Mouse (Mus musculus) cerebellum, adult 9-11 months (tissue): ENCODE data around the gene Pcid2.

ENCODE experiments used
- DNase-seq: peaks from one replicate; pipeline ENCODE4 v3.0.0; 2022

The Pcid2 gene

DNA sequence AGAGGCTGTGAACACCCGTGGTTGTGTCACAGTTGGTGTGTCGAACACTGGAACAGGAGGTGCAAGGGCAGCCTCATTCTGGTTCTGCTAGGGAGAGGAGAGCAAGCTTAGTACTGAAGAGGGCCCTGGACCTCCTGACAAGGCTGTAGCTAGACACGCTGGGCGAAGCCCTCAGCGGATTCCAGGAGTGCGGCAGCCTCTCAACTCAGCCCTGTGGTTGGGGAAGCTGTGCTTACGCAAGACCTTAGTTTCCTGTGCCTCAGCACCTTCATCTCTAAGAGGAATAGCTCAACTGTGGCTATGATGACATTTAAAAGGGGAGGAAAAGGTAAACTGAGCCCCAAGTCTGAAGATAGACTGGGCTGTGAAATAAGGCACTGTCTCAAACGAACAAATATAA, 30.2 kb downstream of the Pcid2 start:
- no peak for DNase-seq

- no peak for DNase-seq
These were observed 32.0 kb downstream of the Pcid2 start for GRCm38 (mm10) chr8:13073255-13073654.

DNA sequence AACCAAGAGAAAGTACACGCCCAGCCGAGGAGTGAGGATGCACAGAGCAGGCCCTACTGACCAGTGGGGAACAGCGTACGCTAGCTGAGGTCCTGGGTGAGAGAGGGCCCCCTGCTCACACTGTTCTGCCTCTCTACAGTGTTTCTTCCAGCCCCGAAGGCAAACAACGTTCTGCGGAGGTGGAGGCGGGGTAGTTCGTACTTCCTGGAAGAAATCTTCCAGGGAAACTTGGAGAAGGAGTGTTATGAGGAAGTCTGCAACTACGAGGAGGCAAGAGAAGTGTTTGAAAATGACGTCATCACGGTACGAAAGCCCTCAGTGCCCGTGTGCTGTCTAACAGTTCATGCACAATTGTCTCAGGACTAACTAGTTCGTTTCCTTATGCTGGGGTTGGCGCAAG, 42.1 kb downstream of the Pcid2 start:
- no peak for DNase-seq

GRCm38 (mm10) chr8:13060441-13061150, 44.7 kb downstream of the Pcid2 start, which contains the start of gene Proz:
Proz (plus strand) TSS chr8:13060914.
- DNase-seq: no peak

- DNase-seq: no peak
These were observed 47.9 kb downstream of the Pcid2 start for GRCm38 (mm10) chr8:13057351-13057750.

DNA sequence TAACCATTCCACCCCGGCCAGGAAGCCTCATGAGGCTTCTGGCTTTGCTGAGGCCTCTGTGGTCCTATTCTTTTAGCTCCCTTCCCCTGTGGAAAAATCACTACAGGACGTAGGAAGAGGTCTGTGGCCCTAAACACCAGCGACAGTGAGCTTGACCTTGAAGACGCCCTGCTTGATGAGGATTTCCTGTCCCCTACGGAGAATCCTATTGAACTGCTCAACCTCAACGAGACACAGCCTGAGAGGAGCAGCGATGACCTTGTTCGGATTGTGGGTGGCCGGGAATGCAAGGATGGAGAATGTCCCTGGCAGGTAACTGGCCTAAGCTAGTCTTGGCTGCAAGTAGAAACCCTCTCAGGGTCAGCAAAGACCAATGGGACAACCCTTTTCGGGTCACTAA, 54.7 kb downstream of the Pcid2 start:
- DNase-seq: no peak

DNA sequence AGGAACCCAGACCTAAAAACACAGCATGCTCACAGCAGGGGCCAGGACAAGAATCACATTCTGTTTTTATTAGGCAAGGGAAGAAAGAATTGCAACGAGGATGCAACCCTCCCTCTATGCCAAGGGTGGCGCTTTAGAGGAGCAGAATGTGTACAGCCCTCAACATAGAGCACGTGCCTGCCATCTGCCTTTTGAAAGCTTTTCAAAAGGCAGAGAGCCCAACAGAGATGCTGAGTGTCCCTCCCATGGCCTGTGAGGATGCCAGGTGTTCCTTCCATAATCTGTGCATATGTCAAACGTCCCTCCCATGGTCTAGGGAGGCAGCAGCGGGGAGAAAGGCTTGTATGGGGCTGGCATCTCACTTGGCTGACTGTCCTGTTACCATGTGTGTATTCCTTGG, 57.6 kb downstream of the Pcid2 start:
- DNase-seq: no peak

DNA sequence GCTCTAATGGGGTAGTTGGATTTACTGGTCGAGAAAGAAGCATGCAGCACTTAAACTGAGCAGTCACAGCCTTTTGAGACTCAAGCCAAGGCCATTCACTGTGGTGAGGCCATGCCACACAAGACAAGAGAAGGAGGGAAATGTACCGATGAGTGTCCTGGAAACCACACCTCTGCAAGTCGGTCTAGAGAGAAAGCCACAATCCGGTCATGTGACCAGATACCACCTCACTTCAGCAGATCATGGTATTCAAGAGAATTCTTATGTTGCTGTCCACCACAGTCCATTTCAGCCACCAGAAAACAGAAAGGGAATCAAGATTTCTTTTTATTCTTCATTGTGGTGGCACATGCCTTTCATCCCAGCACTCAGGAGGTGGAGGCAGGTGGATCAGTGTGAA, 63.8 kb downstream of the Pcid2 start:
- no peak for DNase-seq

- DNase-seq: no peak
These were observed 66.2 kb downstream of the Pcid2 start for GRCm38 (mm10) chr8:13039054-13039453.

- no peak for DNase-seq
These were observed 67.7 kb downstream of the Pcid2 start for GRCm38 (mm10) chr8:13037569-13037968.

DNA sequence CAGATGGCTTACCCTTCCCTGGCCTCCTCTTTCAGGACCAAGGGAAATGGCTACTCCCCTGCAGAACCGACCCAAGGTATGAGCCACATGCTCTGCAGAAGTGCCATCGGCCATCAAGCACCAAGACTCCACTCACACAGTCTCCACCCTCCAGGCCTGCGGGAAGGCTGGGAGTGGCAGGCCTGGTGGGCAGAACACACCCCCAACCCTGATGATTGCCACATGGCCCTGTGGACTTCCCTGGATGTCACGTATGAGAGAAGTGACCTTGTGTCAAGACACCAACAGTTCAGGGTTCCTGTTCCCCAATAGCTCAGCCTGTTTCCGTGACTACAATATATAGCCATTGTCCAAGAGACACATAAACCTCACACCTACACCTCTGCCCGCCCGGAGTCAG, 68.2 kb downstream of the Pcid2 start, which contains the start of gene F10:
TSS of gene F10 (plus strand) at position 294 of the 400 bp plus-strand sequence.
- DNase-seq: no peak

DNA sequence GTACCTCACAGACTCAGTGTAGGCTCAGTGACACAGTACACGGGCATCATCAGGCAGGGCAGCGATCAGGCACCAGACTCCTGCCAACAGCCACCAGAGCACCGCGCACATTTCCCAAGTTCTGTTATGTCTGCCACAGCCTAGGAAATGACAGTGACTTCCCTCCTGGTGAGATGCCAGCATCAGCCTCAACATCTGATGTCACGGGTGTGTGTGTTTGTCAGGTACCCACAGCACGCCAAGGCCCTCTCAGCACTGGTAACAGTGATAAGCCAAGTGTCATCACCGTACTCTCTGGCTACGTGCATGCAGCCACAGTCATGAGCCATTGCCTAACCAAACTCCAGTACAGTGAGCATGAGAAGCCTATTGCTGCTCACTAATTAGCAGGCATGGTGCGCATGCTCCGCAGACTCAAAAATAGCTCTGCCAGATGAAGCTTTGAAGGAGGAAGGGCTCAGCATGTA, 68.9 kb downstream of the Pcid2 start:
- DNase-seq: no peak

GRCm38 (mm10) chr8:13028482-13028881, 76.8 kb downstream of the Pcid2 start:
- peak; percentile 63 for DNase-seq

DNA sequence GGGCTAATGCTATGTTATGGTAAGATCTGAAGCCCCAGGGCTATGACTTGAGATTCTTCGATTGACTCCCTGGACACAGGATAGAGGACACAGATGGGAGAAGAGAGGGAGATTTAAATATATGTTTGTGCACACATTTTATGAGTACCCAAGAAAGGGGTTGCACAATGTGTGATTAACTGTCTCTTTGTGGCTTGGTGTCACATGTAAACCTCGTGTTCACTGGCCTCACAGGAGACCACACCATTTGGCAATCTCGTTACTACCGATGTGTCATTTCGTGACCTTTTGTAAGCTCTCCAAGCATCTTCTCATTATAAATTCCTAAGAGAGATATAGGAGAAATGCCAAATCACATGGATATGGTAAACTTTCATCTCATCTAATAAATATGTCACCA, 77.6 kb downstream of the Pcid2 start:
- DNase-seq: no peak
